9 mouse cellular contexts compared by ENCODE assay signal in genomic region chr9:121316621-121317405, GRCm38 (mm10). TPM values are rescaled to one million over a fixed set of nuclear protein-coding genes. Genes with fewer than 3 reads are reported as not detected.
DNase-seq lines count a peak whose midpoint lies in the region; ATAC-seq and TF ChIP-seq lines count a peak whose summit lies in the region.
"Had no signal": no experiment of that assay in that cellular context is flagged by ENCODE, and none has a peak within 500 bp of the region (broad histone marks: within the 10 kb centered on the region; RNA-seq: fewer than 3 reads in every experiment).

No protein-coding gene starts in this region.

- no peak overlapping the region for H3K4me3 ChIP-seq in embryonic facial prominence, embryonic 15.5 days (replicated peaks)
- no peak overlapping the region for H3K4me3 ChIP-seq in heart, postnatal 0 days (ENCODE audit: low read depth, low read length)
- H3K4me3 ChIP-seq in liver, embryonic 15.5 days (replicated peaks), result no peak overlapping the region
- no peak overlapping the region for H3K4me3 ChIP-seq in neural tube, embryonic 15.5 days (replicated peaks)
- H3K4me3 ChIP-seq: embryonic facial prominence, embryonic 13.5 days had no signal

- H3K9me3 ChIP-seq in embryonic facial prominence, embryonic 15.5 days (replicated peaks), result 0 out of 2 replicates have a peak, but pooled peaks cover 2% of the 10 kb centered on the region
- H3K9me3 ChIP-seq in heart, postnatal 0 days (replicated peaks; ENCODE audit: control insufficient read depth, low read length), result no peaks in the 10 kb centered on the region
- H3K9me3 ChIP-seq in liver, embryonic 15.5 days (replicated peaks), result no peaks in the 10 kb centered on the region
- H3K9me3 ChIP-seq in neural tube, embryonic 15.5 days (replicated peaks), result no peaks in the 10 kb centered on the region
- H3K9me3 ChIP-seq: embryonic facial prominence, embryonic 13.5 days had no signal

- 60% methylated on average over 12 of the region's 12 CpGs for WGBS in embryonic facial prominence, embryonic 15.5 days
- 19% methylated on average over 12 of the region's 12 CpGs for WGBS in heart, postnatal 0 days
- WGBS in liver, embryonic 15.5 days (ENCODE audit: insufficient replicate concordance), result 35% methylated on average over 12 of the region's 12 CpGs
- WGBS in neural tube, embryonic 15.5 days, result 44% methylated on average over 12 of the region's 12 CpGs

- H3K27ac ChIP-seq in embryonic facial prominence, embryonic 15.5 days (replicated peaks), result peak overlapping the region; percentile 66
- H3K27ac ChIP-seq in heart, postnatal 0 days (ENCODE audit: low read depth), result peak overlapping the region; percentile 99
- H3K27ac ChIP-seq in liver, embryonic 15.5 days (replicated peaks), result peak overlapping the region; percentile 55
- H3K27ac ChIP-seq in neural tube, embryonic 15.5 days (replicated peaks), result peak overlapping the region; percentile 54
- H3K27ac ChIP-seq: embryonic facial prominence, embryonic 13.5 days had no signal

- ATAC-seq in embryonic facial prominence, embryonic 15.5 days (ENCODE audit: insufficient number of reproducible peaks, low FRiP score, low TSS enrichment, low read depth), result no peak
- ATAC-seq in heart, postnatal 0 days (ENCODE audit: insufficient read depth, low read depth), result peak; percentile 28; the same call in 1 of the 2 replicates
- ATAC-seq in liver, embryonic 15.5 days (ENCODE audit: insufficient read depth), result 0 out of 2 replicates have a peak, but pooled peaks have one; percentile 14
- ATAC-seq in neural tube, embryonic 15.5 days (ENCODE audit: low FRiP score), result no peak
- ATAC-seq in frontal cortex, adult (ENCODE audit: low TSS enrichment), result no peak

- no peaks in the 10 kb centered on the region for H3K27me3 ChIP-seq in embryonic facial prominence, embryonic 15.5 days
- H3K27me3 ChIP-seq in heart, postnatal 0 days (ENCODE audit: control insufficient read depth, insufficient read depth, low read length), result no peaks in the 10 kb centered on the region
- no peaks in the 10 kb centered on the region for H3K27me3 ChIP-seq in liver, embryonic 15.5 days
- H3K27me3 ChIP-seq in neural tube, embryonic 15.5 days (replicated peaks), result no peaks in the 10 kb centered on the region
- H3K27me3 ChIP-seq: embryonic facial prominence, embryonic 13.5 days had no signal

- TF ChIP-seq CTCF in heart, postnatal 0 days (IDR thresholded peaks at IDR 0.05; ENCODE audit: low read depth), result peak; percentile 16; the same call in 1 of the 2 replicates

- peaks cover 62% of the 10 kb centered on the region for H3K4me1 ChIP-seq in embryonic facial prominence, embryonic 15.5 days
- H3K4me1 ChIP-seq in heart, postnatal 0 days (ENCODE audit: control insufficient read depth, insufficient read depth), result peaks cover 62% of the 10 kb centered on the region
- peaks cover 49% of the 10 kb centered on the region for H3K4me1 ChIP-seq in liver, embryonic 15.5 days (replicated peaks)
- H3K4me1 ChIP-seq in neural tube, embryonic 15.5 days, result peaks cover 72% of the 10 kb centered on the region

- peaks cover 6% of the 10 kb centered on the region; the same call in 1 of the 2 replicates for H3K36me3 ChIP-seq in embryonic facial prominence, embryonic 15.5 days
- 0 out of 2 replicates have a peak, but pooled peaks cover 4% of the 10 kb centered on the region for H3K36me3 ChIP-seq in heart, postnatal 0 days (replicated peaks; ENCODE audit: control insufficient read depth, insufficient read depth, low read length)
- H3K36me3 ChIP-seq in liver, embryonic 15.5 days (replicated peaks), result 0 out of 2 replicates have a peak, but pooled peaks cover under 1% of the 10 kb centered on the region
- H3K36me3 ChIP-seq in neural tube, embryonic 15.5 days, result no peaks in the 10 kb centered on the region; the same call in 1 of the 2 replicates

- no peak overlapping the region for H3K9ac ChIP-seq in embryonic facial prominence, embryonic 15.5 days
- H3K9ac ChIP-seq in heart, postnatal 0 days (replicated peaks; ENCODE audit: low read depth, low read length), result peak overlapping the region; percentile 28; the same call in 1 of the 2 replicates
- no peak overlapping the region for H3K9ac ChIP-seq in liver, embryonic 15.5 days
- no peak overlapping the region for H3K9ac ChIP-seq in neural tube, embryonic 15.5 days (replicated peaks)
- H3K9ac ChIP-seq: embryonic facial prominence, embryonic 13.5 days had no signal

- H3K4me2 ChIP-seq in embryonic facial prominence, embryonic 15.5 days (replicated peaks), result no peak overlapping the region
- H3K4me2 ChIP-seq in heart, postnatal 0 days (ENCODE audit: low read depth, low read length), result no peak overlapping the region
- H3K4me2 ChIP-seq in liver, embryonic 15.5 days, result no peak overlapping the region
- H3K4me2 ChIP-seq in neural tube, embryonic 15.5 days, result no peak overlapping the region
- H3K4me2 ChIP-seq: embryonic facial prominence, embryonic 13.5 days had no signal

- DNase-seq in 416B (ENCODE audit: low read depth) (peak; percentile 28), MN1 (ENCODE audit: low spot score) (peak; percentile 34)
- peak; percentile 79 for DNase-seq in heart, postnatal 0 days (ENCODE audit: low spot score)
- DNase-seq in frontal cortex, postnatal 25 days (ENCODE audit: low spot score in 2 of 2), result no peak

- peak; percentile 50; the same call in 1 of the 2 replicates for TF ChIP-seq EP300 in heart, postnatal 0 days (IDR thresholded peaks at IDR 0.05; ENCODE audit: low read depth)

RNA-seq across cellular contexts. Expression of gene Trak1, which starts 19.5 kb away (rescaled TPM):
- polyA plus RNA-seq in embryonic facial prominence, embryonic 15.5 days (2015; fragmentation: Nextera tagmentation; extraction: Ambion mirVana), result 28.4 and 28.9 TPM in 2 replicates
- 113 and 120 TPM in 2 replicates for total RNA-seq in heart, postnatal 0 days (2014; rRNA removed; ENCODE audit: low replicate concordance)
- polyA plus RNA-seq in heart, postnatal 0 days (2015; fragmentation: Nextera tagmentation; extraction: Ambion mirVana), result 53.5 and 59.3 TPM in 2 replicates
- 4.2 and 4.8 TPM in 2 replicates for polyA plus RNA-seq in liver, embryonic 15.5 days (2015; fragmentation: Nextera tagmentation; extraction: Ambion mirVana)
- polyA plus RNA-seq in neural tube, embryonic 15.5 days (2015; fragmentation: Nextera tagmentation; extraction: Ambion mirVana), result 50.9 and 52.9 TPM in 2 replicates

RNA-seq across cellular contexts. Expression of gene Ulk4, which starts 39.8 kb away (rescaled TPM):
- polyA plus RNA-seq in embryonic facial prominence, embryonic 15.5 days (2015; fragmentation: Nextera tagmentation; extraction: Ambion mirVana), result 143 and 159 TPM in 2 replicates
- total RNA-seq in heart, postnatal 0 days (2014; rRNA removed; ENCODE audit: low replicate concordance), result 1.3 and 1.5 TPM in 2 replicates
- polyA plus RNA-seq in heart, postnatal 0 days (2015; fragmentation: Nextera tagmentation; extraction: Ambion mirVana), result 64.3 and 66.7 TPM in 2 replicates
- 32.4 and 32.8 TPM in 2 replicates for polyA plus RNA-seq in liver, embryonic 15.5 days (2015; fragmentation: Nextera tagmentation; extraction: Ambion mirVana)
- polyA plus RNA-seq in neural tube, embryonic 15.5 days (2015; fragmentation: Nextera tagmentation; extraction: Ambion mirVana), result 62.5 and 71.2 TPM in 2 replicates

Comparison
In these comparisons a context has a peak if more than half of its experiments do, and no peak if none do; other contexts are left out.
1. DNase-seq: peak in 416B (single experiment), MN1 (single experiment) and heart, postnatal 0 days (single experiment); none in frontal cortex, postnatal 25 days (0 of 2).
2. ATAC-seq: peak in heart, postnatal 0 days (single experiment) and liver, embryonic 15.5 days (single experiment); none in embryonic facial prominence, embryonic 15.5 days (single experiment), neural tube, embryonic 15.5 days (single experiment) and frontal cortex, adult (single experiment).
3. Peak in every context shown above with its lines, with median percentiles within 50 percentile points of each other: H3K27ac ChIP-seq.